Mouse (Mus musculus) ovary, adult 18-20 months (tissue): Measurements from ENCODE around the gene Mdk.

Experiments
- DNase-seq: peaks from one replicate; pipeline ENCODE4 v3.0.0; 2022; ENCODE audit warnings: low spot score, mixed read lengths

Gene Mdk

GRCm38 (mm10) chr2:91913328-91914110, 18.6 kb downstream of the Mdk start:
- DNase-seq: no peak

- DNase-seq: no peak
Measured at GRCm38 (mm10) chr2:91912616-91913015, 19.5 kb downstream of the Mdk start.

GRCm38 (mm10) chr2:91906141-91906540, 26.0 kb downstream of the Mdk start:
- no peak for DNase-seq

- no peak for DNase-seq
Measured at GRCm38 (mm10) chr2:91904618-91905307, 27.3 kb downstream of the Mdk start.

- no peak for DNase-seq
Measured at GRCm38 (mm10) chr2:91903171-91903925, 28.7 kb downstream of the Mdk start.

GRCm38 (mm10) chr2:91902336-91902735, 29.8 kb downstream of the Mdk start:
- no peak for DNase-seq

GRCm38 (mm10) chr2:91900431-91900830, 31.7 kb downstream of the Mdk start:
- no peak for DNase-seq

- no peak for DNase-seq
Measured at GRCm38 (mm10) chr2:91899141-91899540, 33.0 kb downstream of the Mdk start.

GRCm38 (mm10) chr2:91897968-91898367, 34.1 kb downstream of the Mdk start:
- no peak for DNase-seq

- no peak for DNase-seq
Measured at GRCm38 (mm10) chr2:91895401-91895800, 36.7 kb downstream of the Mdk start.

- DNase-seq: no peak
Measured at GRCm38 (mm10) chr2:91894716-91895115, 37.4 kb downstream of the Mdk start.

GRCm38 (mm10) chr2:91884616-91885015, 47.5 kb downstream of the Mdk start:
- no peak for DNase-seq

- DNase-seq: no peak
Measured at GRCm38 (mm10) chr2:91883961-91884360, 48.1 kb downstream of the Mdk start.
